Mouse (Mus musculus): Measurements from ENCODE around the gene Rom1. TPM values are rescaled to one million over a fixed set of nuclear protein-coding genes. Genes with fewer than 3 reads are reported as not detected.
A peak's percentile ranks its signal among the peaks of the same experiment; 100 is the strongest.

Gene Rom1
- total RNA-seq, 2 experiments from 2014 or later, result 1.2 to 3.0 TPM

DNA sequence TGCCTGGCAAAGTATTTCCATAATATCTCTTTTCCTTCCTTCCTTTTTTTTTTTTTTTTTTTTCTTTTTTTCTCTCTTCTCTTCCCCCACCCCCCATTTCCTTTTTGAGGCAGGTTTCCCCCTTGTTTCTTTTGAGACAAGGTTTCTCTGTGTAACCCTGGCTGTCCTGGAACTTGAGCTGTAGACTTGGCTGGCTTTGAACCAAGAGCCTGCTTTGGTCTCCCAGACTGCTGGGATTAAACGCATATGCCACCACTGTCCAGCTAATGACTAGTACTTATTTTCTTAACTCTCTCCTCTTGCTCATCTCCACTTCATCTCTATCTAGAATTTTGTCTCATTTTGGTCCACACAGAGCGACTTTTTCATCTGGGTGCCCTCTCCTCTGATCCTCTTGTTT lies 13.9 kb upstream of the Rom1 start:
- ATAC-seq (replicated peaks; ENCODE audit: low FRiP score, poor library complexity, severe bottlenecking), result no peak

DNA sequence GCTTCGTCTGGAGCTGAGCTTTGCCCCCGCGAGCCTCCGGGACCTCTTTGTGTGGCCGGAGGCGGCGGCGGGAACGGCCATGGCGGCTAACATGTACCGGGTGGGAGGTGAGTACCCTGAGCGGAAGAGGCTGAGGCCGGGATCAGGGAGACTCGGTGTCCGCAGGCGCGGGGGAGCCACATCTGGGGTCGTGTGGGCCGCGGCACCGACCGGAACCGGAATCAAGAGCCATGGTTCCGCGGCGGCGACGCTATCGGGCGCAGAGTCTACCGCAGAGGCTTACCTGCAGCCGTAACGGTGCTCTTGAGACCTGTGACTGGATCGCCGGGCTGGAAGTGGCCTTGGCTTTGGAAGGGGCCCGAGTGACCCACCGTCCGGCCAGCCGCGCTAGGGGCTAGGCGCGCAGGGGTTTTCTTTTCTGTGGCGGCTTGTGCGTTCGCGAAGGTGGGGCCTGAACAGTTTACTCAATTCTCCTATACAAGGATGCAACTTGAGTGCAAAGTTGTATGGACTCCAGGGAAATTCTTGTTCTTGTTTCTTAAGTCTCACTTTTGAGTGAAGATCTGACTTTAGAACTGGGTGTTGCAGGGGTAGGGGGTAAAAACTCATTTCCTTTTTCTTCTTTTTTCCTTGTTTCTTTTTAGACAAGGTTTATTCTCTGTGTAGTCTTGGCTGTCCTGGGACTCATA lies 13.3 kb upstream of the Rom1 start:
- peak; percentile 24 for ATAC-seq (replicated peaks; ENCODE audit: low FRiP score, poor library complexity, severe bottlenecking)

DNA sequence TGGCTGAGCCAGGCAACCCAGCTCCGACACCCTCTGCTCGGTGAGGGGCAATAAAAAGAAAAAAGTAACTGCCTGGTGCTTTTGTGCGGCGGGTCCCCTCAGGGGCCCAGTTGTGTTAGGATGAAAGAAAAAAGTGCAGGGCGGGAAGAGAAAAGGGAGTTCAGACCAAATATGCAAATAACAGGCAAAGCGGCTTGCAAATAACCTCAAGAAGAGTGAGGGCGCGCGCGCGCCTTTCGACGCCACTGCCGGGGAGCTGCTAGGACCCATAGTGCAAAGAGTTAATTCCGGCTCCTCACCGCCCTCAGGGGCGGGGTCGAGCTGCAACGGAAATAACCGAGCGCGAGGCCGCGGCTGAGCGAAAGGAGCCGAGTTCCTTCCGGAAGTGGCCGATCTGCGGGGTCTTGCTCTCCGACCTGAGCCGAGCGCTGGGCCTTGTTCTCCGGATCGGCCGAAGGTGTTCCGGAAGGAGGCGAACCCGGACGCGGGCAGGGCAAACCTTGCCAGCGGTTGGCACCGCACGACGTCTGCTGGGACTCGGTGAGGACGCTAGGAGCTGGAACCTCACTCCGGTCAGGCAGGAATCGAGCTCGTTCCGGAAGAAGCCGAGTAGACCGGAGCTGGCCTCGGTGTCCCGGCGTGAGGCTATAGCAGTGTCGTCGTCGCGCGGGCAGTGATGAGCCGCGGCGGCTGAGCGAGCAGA lies 12.5 kb upstream of the Rom1 start, which contains the start of gene Mta2:
Gene Mta2, plus strand, starts transcription at position 361 of the 703 bp plus-strand sequence.
- ATAC-seq (replicated peaks; ENCODE audit: low FRiP score, poor library complexity, severe bottlenecking), result peak; percentile 86

DNA sequence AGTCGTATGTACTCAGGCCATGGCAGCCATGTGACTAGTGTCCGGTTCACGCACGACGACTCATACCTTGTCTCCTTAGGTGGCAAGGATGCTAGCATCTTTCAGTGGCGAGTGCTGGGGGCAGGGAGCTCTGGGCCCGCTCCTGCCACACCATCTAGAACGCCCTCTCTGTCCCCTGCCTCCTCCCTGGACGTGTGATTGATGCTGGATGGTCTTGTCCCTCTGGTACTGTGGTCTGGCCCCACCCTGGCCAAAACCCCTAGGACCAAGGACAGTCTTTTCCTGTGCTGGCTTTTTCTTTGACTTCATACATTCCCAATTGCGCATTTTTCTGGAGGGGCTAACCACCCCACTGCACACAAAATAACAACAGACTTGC lies 12.0 kb upstream of the Rom1 start:
- ATAC-seq (replicated peaks; ENCODE audit: low FRiP score, poor library complexity, severe bottlenecking), result no peak; the same call in 1 of the 2 replicates

DNA sequence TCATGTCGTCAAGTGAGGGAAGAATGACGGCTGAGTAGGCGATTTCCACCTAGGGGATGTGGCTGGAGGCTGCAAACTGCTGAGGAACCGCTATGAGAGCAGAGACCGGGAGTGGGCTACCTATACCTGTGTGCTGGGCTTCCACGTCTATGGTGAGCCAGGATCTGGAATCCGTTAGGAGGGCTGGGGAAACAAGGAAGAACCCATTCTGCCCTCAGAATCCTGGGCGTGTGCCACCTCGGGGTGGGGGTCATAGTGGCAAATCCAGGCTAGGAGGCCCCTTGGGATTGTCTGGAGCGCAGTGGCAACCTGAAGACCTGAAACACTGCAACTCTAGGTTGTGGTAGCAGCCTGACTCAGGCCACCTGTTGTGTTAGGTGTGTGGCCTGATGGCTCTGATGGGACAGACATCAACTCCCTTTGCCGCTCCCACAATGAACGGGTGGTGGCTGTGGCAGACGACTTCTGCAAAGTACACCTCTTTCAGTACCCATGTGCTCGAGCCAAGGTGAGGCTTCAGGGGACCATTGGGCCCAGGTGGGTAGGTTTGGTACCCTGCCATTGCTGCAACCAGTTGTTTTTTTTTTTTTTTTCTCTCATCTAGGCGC lies 11.5 kb upstream of the Rom1 start:
- ATAC-seq (replicated peaks; ENCODE audit: low FRiP score, poor library complexity, severe bottlenecking), result no peak

DNA sequence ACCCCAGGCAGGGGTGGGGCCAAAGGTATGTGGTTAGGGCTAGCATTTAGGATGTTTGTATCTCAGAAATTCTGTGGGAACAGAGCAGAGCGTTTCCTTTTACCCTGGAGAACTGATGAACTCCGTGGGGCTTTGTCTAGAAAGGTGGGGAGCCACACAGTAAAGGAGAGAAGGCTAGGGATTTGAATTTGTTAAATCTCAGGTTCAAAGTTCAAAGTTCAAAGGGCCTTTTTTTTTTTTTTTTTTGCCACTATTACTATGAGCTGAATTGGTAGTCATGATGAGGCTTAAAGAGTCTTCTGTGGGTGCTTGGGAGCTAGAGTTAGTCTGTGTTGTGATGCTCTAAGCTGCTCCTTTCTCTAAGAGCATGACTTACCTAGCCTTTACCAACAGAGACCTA lies 7.6 kb upstream of the Rom1 start:
- no peak for ATAC-seq (replicated peaks; ENCODE audit: low FRiP score, poor library complexity, severe bottlenecking)

DNA sequence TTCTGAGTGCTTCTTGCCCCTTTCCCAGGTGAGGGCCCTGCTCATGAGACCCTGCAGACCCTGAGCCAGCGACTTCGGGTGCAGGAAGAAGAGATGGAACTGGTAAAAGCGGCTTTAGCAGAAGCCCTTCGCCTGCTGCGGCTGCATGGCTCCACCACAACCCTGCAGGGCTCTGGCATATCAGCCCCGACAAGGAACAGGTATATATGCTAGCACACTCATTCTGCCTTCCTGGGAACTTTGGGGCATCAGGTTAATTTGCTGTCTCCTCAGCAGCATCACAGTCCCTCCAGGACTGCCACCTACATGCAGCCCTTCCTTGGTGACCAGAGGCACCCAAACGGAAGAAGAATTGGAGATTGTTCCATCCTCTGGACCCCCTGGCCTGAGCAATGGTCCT lies 1.6 kb upstream of the Rom1 start:
- ATAC-seq (replicated peaks; ENCODE audit: low FRiP score, poor library complexity, severe bottlenecking), result no peak

DNA sequence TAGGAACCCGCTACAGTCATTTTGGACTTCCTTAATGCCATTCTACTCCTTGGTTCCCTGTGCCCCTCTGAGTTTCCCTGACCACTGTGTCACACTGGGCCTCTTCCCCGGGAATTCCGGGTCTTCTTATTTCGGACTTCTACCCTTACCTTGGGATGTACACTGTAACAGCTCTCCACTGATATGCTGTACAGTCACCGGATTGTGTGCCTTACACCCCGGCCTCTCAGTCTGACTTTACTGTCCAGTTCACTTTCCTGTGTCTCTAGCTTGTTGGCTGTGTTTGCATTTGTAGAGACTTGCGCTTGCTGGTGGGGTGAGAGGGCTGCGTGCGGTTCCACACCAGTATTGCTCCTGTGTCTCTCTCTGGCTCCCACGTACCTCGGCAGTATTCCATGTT lies 961 bp upstream of the Rom1 start:
- no peak for ATAC-seq (replicated peaks; ENCODE audit: low FRiP score, poor library complexity, severe bottlenecking)

DNA sequence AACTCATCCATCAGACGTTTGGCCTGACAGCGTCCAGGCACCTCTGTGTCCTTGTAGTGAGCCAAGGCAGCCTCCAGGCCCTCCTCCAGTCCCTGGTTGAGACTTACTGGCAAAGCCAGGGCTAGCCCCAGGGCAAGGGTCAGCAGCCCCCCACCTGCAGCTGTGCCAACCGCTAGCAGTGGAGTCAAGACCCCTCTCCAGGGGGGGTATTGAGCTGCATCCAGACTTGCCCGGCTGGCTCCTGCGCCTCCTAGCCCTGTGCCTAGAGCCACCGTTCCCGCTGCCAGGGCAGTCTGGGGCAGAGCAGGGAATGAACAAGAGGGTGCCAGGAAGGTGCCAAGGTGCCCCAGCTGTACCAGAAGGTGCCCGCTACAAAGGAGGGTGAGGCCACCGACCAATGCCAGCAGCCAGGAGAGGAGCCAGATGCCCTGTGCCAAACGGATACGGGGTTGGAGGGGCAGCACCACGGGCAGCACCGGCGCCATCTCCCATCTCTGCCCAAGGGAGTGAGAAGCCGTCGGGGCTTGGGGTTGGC lies 400 bp downstream of the Rom1 start:
- ATAC-seq (replicated peaks; ENCODE audit: low FRiP score, poor library complexity, severe bottlenecking), result no peak; the same call in 1 of the 2 replicates

DNA sequence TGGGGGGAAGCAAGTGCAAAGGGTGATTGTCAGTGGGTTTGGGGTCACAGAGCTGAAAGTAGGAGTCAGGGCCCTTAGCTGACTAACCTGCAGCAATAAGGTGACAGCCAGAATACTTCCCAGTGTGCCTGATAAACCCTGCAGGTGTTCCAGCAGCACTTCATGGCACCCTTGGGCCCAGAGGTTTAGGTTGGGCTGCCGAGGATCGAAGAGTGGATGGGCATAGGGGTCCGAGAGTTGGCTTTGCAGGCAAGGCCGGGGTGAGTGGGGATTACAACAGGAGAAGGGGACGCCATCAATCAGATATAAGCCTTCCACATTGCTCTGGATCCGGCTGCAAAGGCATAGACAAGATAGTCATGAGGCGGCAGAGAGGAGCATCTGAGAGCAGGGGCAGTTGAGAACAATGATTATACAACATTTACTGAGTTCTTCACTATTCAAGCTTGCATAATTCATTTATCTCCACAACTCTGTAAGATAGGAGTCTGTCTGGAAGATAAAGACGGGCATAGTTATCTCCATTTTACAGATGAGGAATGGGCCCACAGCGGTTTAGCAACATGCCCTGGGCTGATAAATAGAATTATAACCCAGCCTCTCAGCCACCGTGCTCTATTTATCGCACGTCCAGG lies 1.1 kb downstream of the Rom1 start:
- no peak for ATAC-seq (replicated peaks; ENCODE audit: low FRiP score, poor library complexity, severe bottlenecking)

DNA sequence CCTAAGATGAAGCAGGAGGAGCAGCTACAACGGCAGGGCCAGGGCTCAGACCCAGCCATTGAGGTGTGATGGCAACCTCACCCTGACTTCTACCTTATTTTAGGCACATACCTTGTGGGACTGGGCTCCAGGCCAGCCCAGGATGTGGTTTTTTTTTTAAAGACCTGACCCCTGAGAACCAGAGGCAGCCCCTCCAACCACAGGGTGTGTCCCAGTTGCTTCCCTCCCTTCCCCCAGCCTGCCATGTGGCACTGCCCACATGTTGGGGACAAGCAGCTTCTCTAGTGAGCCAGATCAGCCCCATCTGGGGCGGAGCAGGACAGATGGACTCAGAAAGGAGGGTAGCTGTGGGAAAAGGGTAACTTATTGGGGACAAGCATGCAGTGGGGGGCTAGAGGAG lies 2.4 kb downstream of the Rom1 start:
- no peak for ATAC-seq (replicated peaks; ENCODE audit: low FRiP score, poor library complexity, severe bottlenecking)

DNA sequence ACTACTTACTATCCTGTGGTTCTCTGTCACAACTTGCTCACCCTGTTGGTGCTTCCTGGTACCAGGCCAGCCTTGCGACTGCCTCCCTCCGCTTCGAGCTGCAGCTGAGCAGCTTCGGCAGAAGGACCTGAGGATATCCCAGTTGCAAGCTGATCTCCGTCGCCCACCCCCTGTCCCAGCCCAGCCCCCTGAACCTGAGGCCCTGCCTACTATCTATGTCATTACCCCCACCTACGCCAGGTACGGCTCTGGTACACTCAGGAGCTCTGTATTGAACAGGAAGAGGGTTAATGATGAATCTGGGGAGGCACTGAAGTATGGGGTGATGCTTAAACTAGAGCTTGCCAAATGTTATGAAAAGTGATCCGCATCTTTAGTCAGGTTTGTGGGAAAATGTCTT lies 7.4 kb downstream of the Rom1 start:
- ATAC-seq (replicated peaks; ENCODE audit: low FRiP score, poor library complexity, severe bottlenecking), result no peak

DNA sequence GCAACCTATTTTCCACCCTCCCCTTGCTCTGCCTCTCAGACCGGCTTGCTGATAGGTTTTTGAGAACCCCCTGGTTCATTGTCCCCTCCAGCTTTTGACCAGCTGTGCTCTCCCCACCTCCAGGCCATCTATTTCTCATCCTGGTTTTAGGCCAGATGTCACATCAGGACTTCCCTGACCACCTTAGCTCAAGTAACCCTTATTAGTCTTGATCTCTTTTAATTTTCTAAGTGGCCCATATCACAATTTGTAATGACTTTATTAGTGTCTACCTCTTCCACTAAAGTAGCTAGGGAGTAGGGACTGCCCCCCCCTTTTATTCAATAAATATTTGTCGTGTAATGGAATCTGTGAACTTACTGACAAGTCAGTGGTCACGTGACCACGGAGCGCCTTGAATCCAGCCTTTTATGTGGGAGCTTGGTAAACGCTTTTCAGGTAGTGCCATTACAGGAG lies 8.3 kb downstream of the Rom1 start:
- ATAC-seq (replicated peaks; ENCODE audit: low FRiP score, poor library complexity, severe bottlenecking), result peak; percentile 73

DNA sequence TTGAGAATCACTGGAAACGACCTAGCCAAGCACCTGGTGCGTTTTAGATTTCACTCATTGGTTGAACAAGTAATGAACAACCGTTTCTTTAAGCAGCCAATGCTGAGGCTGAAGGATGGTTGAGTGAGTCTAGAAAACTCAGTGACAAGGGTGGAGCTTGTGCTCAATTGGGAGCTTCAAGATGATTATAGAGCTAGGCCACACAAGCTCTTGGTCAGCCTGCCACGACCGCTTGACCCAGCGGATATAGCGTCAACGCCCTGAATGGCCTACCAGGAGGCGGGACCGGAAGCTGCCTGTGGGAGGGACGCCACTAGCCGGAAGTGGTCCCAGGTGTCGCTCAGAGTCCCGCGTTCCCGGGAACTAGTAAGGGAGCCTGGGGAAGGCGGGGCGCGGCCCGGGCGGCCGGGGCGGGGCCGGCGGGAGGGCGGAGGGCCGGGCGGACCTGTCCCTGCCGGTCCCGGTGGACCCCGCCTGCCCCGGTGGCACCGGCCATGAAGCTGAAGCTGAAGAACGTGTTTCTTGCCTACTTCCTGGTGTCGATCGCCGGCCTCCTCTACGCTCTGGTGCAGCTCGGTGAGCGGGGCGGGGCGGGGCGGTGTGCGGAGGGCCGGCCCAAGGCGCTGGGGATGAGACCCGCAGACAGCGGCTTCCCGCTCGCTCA lies 9.0 kb downstream of the Rom1 start, which contains the start of gene B3gat3:
Gene B3gat3, plus strand, starts transcription at position 302 of the 664 bp plus-strand sequence.
- peak; percentile 92 for ATAC-seq (replicated peaks; ENCODE audit: low FRiP score, poor library complexity, severe bottlenecking)

DNA sequence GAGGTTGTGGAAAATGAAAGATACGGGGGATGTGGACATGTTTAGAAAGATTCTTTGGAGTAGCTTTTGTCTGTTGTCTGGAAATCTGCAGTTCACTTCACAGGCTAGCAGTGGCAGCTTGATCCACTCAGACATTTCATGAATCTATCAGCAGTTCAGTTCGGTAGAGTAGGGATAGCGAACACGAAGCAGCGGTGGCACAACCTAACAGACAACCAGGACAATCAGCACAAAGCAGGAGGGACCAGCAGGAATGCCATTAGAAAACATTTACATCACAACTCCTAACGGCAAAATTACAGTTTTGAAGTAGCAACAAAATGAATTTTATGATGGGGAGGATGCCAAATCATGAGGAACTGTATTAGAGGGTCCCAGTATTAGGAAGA lies 9.5 kb downstream of the Rom1 start:
- no peak for ATAC-seq (replicated peaks; ENCODE audit: low FRiP score, poor library complexity, severe bottlenecking)

DNA sequence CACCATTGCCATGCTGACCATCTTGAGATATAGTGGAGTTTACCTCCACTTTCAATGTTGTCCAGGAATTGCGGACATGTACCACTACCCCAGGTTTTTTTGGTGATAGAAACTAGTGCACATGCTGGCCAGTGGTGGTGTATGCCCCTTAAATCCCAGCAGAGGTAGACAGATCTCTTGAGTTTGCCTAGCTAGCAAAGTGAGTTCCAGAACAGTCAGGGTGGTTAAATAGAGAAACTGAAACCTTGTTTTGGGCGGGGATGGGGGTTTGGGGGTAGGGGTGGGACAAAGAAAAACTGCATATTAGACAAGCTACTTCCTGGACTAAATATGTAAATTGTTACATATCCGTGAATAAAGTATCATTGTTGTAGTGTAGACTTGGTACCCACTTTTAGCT lies 10.2 kb downstream of the Rom1 start:
- no peak for ATAC-seq (replicated peaks; ENCODE audit: low FRiP score, poor library complexity, severe bottlenecking)

DNA sequence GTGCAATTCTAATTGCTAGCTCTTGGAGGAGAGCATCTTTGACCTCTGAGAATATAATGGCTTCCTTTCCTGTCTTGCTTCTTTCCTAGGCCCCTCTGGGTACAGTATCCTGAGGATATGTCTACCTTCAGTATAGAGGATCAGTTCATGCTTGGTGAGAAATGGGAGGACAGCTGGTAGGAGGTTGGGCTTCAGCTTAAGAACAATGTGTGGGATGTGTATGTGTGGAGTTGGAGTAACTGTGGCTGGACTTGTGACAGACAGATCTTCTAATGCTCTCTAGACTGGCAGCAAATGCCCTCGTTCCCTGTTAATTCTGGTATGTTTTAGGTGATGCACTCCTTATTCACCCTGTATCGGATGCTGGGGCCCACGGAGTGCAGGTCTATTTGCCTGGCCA lies 14.9 kb downstream of the Rom1 start:
- no peak for ATAC-seq (replicated peaks; ENCODE audit: low FRiP score, poor library complexity, severe bottlenecking)

DNA sequence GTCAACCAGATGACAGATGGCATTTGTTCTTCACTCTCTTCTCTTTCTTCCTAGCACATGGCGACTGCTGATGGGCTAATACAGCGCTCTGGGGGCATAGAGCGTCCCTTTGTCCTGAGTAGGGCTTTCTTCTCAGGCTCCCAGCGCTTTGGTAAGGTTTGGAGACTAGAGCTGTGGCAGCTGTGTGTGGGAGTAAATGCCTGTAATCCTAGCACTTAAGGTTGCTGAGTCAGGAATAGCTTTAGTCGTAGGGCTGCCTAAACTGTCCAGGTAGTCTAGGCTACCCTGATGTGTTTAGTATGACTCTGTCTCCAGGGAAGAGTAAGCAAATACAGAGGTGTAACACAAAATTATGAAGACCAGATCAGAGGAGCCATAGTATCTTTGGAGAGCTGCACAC lies 17.3 kb downstream of the Rom1 start:
- no peak for ATAC-seq (replicated peaks; ENCODE audit: low FRiP score, poor library complexity, severe bottlenecking)

DNA sequence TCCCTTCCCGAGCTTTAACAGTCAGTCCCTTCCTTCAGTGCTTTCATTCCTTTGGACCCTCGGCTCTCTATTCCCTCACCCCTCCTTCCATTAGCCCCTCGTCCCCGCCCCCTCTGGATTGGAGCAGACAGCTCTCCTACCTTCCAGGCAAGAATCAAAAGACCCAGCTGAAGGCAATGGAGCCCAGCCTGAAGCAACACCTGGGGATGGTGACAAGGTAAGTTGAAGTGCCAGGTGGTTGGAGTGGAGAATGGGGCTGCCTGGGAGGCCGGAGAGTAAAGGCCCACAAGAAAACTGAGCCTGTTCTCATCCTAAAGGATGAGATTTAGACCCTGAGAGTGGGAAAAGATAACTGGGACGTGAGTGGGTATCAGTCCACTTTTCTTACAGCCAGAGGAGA lies 20.6 kb downstream of the Rom1 start:
- no peak for ATAC-seq (replicated peaks; ENCODE audit: low FRiP score, poor library complexity, severe bottlenecking)

DNA sequence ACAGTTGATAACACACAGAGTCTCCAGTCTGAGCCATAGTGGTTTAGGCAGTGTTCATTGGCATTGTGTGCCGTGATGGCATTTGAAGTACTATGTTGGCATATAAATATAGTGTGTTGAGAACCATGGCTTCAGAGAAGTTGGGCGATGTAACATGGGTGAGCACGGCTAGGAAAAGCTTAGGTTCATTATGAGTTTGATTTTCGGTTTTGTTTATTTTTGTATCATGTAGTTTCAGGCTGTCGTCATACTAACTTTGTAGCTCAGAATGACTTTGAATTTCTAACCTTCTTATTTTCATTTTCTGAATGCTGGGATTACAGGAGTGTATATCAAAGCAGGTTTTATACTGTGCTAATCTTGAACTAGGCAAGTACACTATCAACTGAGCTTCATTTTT lies 25.7 kb downstream of the Rom1 start:
- ATAC-seq (replicated peaks; ENCODE audit: low FRiP score, poor library complexity, severe bottlenecking), result no peak
